In the genomic region with DNA sequence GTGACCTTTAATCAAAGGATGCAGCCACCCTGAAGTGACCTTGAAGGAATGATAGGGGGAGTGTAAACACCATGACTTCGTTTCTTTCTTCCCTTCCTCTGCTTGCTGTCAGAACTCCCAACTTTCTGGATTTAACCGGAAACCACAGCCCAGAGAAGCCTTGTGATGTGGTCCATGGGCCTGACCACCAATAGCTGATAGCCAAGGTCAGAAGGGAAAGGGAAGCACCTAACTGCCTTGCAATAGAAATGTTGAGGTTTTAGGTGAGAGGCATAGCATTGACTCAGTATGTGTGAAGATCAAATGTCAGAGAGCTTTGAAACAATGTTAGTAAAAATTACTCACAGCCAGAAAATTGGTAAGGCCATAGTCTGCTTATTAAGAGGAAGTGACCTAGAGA, we compare ENCODE assay signal across 25 mouse cellular contexts.
A peak's percentile ranks its signal among the peaks of the same experiment; 100 is the strongest.
DNase-seq lines count a peak whose midpoint lies in the region; ATAC-seq lines count a peak whose summit lies in the region.
"Had no signal": no experiment of that assay in that cellular context is flagged by ENCODE, and none has a peak within 500 bp of the region (broad histone marks: within the 10 kb centered on the region; RNA-seq: fewer than 3 reads in every experiment).

No protein-coding gene starts in this region.

- H3K4me1 ChIP-seq in megakaryocyte, embryonic 14.5 days, result peaks cover 79% of the 10 kb centered on the region

- peaks cover 14% of the 10 kb centered on the region for H3K9me3 ChIP-seq in megakaryocyte, embryonic 14.5 days
- H3K9me3 ChIP-seq: embryonic facial prominence, embryonic 13.5 days; embryonic facial prominence, embryonic 15.5 days; forebrain, embryonic 10.5 days; forebrain, embryonic 12.5 days had no signal

- peaks cover 55% of the 10 kb centered on the region for H3K27me3 ChIP-seq in megakaryocyte, embryonic 14.5 days (replicated peaks)
- H3K27me3 ChIP-seq: embryonic facial prominence, embryonic 13.5 days; embryonic facial prominence, embryonic 15.5 days; forebrain, embryonic 12.5 days; Patski had no signal

- DNase-seq in 416B (ENCODE audit: low read depth), result peak; percentile 93
- DNase-seq in ZHBTc4 (ENCODE audit: low read depth, low spot score), result peak; percentile 11
- DNase-seq in testis, postnatal 10 days (ENCODE audit: low spot score), result no peak
- no peak for DNase-seq in heart, postnatal 14 days
- no peak for DNase-seq in gastrocnemius, postnatal 4 days (ENCODE audit: low spot score in 2 of 2)
- DNase-seq: adrenal gland, adult 8-10 months; adrenal gland, postnatal 14 days; adrenal gland, postnatal 36 days; cerebellum, adult 11-12 months; cerebellum, adult 2 months; cerebellum, adult 9-10 months; cerebellum, postnatal 10 days; cerebellum, postnatal 25 days; embryo, embryonic 11 days; forebrain, postnatal 0 days had no signal

- no peak for ATAC-seq in megakaryocyte, adult 5-6 weeks (ENCODE audit: poor library complexity, severe bottlenecking)
- ATAC-seq in granulocyte monocyte progenitor cell, adult 5-6 weeks (replicated peaks; ENCODE audit: poor library complexity, severe bottlenecking), result peak; percentile 32
- ATAC-seq: forebrain, embryonic 14.5 days; forebrain, postnatal 0 days; Patski had no signal

- no peaks in the 10 kb centered on the region for H3K36me3 ChIP-seq in megakaryocyte, embryonic 14.5 days (replicated peaks; ENCODE audit: low read length)
- H3K36me3 ChIP-seq: embryonic facial prominence, embryonic 13.5 days; embryonic facial prominence, embryonic 15.5 days; forebrain, embryonic 10.5 days; forebrain, embryonic 12.5 days had no signal

- intact Hi-C loops in heart, postnatal 14 days (cut with DNase I), result no loop called here

- peak overlapping the region; percentile 17 for H3K4me3 ChIP-seq in megakaryocyte, embryonic 14.5 days (replicated peaks)
- H3K4me3 ChIP-seq: embryonic facial prominence, embryonic 13.5 days; embryonic facial prominence, embryonic 15.5 days; erythroblast, embryonic 14.5 days; forebrain, embryonic 10.5 days; forebrain, embryonic 12.5 days had no signal

Comparison
In these comparisons a context has a peak if more than half of its experiments do, and no peak if none do; other contexts are left out.
1. DNase-seq: peak in 416B (single experiment) and ZHBTc4 (single experiment); none in testis, postnatal 10 days (single experiment), heart, postnatal 14 days (0 of 2) and gastrocnemius, postnatal 4 days (0 of 2).